In the genomic region with DNA sequence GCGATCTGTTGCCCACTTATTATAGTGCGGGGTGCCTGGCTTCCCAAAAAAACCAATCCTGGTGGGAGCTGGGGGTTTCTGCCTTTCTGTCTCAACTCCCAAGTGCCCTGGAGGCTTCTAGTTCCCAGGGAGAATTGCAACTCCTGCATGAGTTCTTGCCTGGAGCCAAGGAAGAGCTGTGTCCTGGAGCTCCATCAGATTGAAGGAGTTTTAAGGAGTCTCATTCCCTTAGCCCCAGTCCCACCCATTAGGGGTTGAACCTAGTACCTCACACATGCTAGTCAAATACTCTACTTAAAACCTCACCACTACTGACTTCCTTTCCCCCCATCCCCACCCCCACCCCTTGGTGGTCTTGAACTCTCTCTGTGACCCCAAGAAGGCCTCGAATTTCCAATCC, we compare ENCODE assay signal across 10 mouse cellular contexts. TPM values are rescaled to one million over a fixed set of nuclear protein-coding genes. Genes with fewer than 3 reads are reported as not detected.
A peak's percentile ranks its signal among the peaks of the same experiment; 100 is the strongest.
DNase-seq lines count a peak whose midpoint lies in the region; ATAC-seq and TF ChIP-seq lines count a peak whose summit lies in the region.
"Had no signal": no experiment of that assay in that cellular context is flagged by ENCODE, and none has a peak within 500 bp of the region (broad histone marks: within the 10 kb centered on the region; RNA-seq: fewer than 3 reads in every experiment).

No protein-coding gene starts in this region.

- H3K36me3 ChIP-seq in kidney, postnatal 0 days (ENCODE audit: insufficient read depth, low read length): peaks cover 2% of the 10 kb centered on the region; the same call in 1 of the 2 replicates
- H3K36me3 ChIP-seq in liver, embryonic 16.5 days (ENCODE audit: control insufficient read depth, insufficient read depth): peaks cover under 1% of the 10 kb centered on the region; the same call in 1 of the 2 replicates

- no peak overlapping the region; the same call in 1 of the 2 replicates for H3K9ac ChIP-seq in kidney, postnatal 0 days (ENCODE audit: low read depth, low read length)
- no peak overlapping the region; the same call in 1 of the 2 replicates for H3K9ac ChIP-seq in liver, embryonic 16.5 days (ENCODE audit: low read depth, low read length)

- H3K27ac ChIP-seq in kidney, postnatal 0 days: peak overlapping the region; percentile 84
- H3K27ac ChIP-seq in embryonic fibroblast, embryonic 13.5 days (ENCODE audit: insufficient read depth, low read length): peak overlapping the region; percentile 93
- peak overlapping the region; percentile 16 for H3K27ac ChIP-seq in liver, embryonic 16.5 days (ENCODE audit: low read length)

- no peaks in the 10 kb centered on the region for H3K27me3 ChIP-seq in kidney, postnatal 0 days (ENCODE audit: insufficient read depth, low read length)
- no peaks in the 10 kb centered on the region for H3K27me3 ChIP-seq in liver, embryonic 16.5 days (ENCODE audit: control insufficient read depth, insufficient read depth, low read depth, low read length)

- H3K4me2 ChIP-seq in kidney, postnatal 0 days (ENCODE audit: low read length): peak overlapping the region; percentile 75
- H3K4me2 ChIP-seq in liver, embryonic 16.5 days (ENCODE audit: low read depth, low read length): peak overlapping the region; percentile 61

- 0 out of 2 replicates have a peak, but pooled peaks cover 6% of the 10 kb centered on the region for H3K4me1 ChIP-seq in kidney, postnatal 0 days (replicated peaks; ENCODE audit: insufficient read depth, low read length)
- H3K4me1 ChIP-seq in embryonic fibroblast, embryonic 13.5 days (ENCODE audit: control insufficient read depth, insufficient read depth, low read length): peaks cover 17% of the 10 kb centered on the region
- peaks cover 10% of the 10 kb centered on the region for H3K4me1 ChIP-seq in liver, embryonic 16.5 days (ENCODE audit: control insufficient read depth, low read depth, low read length)

- TF ChIP-seq CTCF in kidney, postnatal 0 days (IDR thresholded peaks at IDR 0.05; ENCODE audit: low read depth): no peak
- no peak for TF ChIP-seq CTCF in embryonic fibroblast, embryonic 13.5 days (IDR thresholded peaks at IDR 0.05; ENCODE audit: borderline replicate concordance, insufficient read depth, low read length)

- H3K9me3 ChIP-seq in kidney, postnatal 0 days (replicated peaks; ENCODE audit: low read length): no peaks in the 10 kb centered on the region
- H3K9me3 ChIP-seq in liver, embryonic 16.5 days (replicated peaks; ENCODE audit: control insufficient read depth, low read length): no peaks in the 10 kb centered on the region

- ATAC-seq in kidney, postnatal 0 days (replicated peaks; ENCODE audit: low FRiP score, low read depth): no peak
- ATAC-seq in liver, embryonic 16.5 days (ENCODE audit: low read depth): no peak

- peak overlapping the region; percentile 56 for H3K4me3 ChIP-seq in kidney, postnatal 0 days (replicated peaks; ENCODE audit: low read depth, low read length)
- peak overlapping the region; percentile 86 for H3K4me3 ChIP-seq in embryonic fibroblast, embryonic 13.5 days (ENCODE audit: insufficient read depth, low read length)
- peak overlapping the region; percentile 60 for H3K4me3 ChIP-seq in liver, embryonic 16.5 days (ENCODE audit: low read depth, low read length)

- WGBS in kidney, postnatal 0 days: 64% methylated on average over 3 of the region's 3 CpGs
- WGBS in liver, embryonic 16.5 days (ENCODE audit: insufficient replicate concordance): 63% methylated on average over 3 of the region's 3 CpGs

- peak; percentile 58 for TF ChIP-seq POLR2A in embryonic fibroblast, embryonic 13.5 days (IDR thresholded peaks at IDR 0.05; ENCODE audit: low read depth, low read length)

- no peak for DNase-seq in kidney, postnatal 0 days (ENCODE audit: low spot score)
- DNase-seq in kidney, adult 18-20 months: no peak
- peak; percentile 41 for DNase-seq in NIH3T3 (ENCODE audit: low read depth)
- no peak for DNase-seq in adrenal gland, adult 18-20 months (ENCODE audit: low spot score in 2 of 2)
- no peak for DNase-seq in urinary bladder, postnatal 4 days (ENCODE audit: low spot score in 2 of 2)
- DNase-seq: cerebellum, adult 9-11 months had no signal

RNA-seq across cellular contexts. Expression of a gene that starts 2.8 kb away (rescaled TPM):
- 0.05 TPM in 2 replicates for polyA plus RNA-seq in kidney, postnatal 0 days (2015; fragmentation: Nextera tagmentation; extraction: Ambion mirVana)
- 0.60 and 0.89 TPM in 2 replicates for polyA plus RNA-seq in embryonic fibroblast, embryonic 13.5 days (2011; ENCODE audit: insufficient read length, low read depth, missing spikeins)
- 0.68 TPM in 1 of 2 replicates, not detected in the other for polyA plus RNA-seq in liver, embryonic 16.5 days (2015; fragmentation: Nextera tagmentation; extraction: Ambion mirVana)
- total RNA-seq in adrenal gland, adult 18-20 months (2021): 1 to 10 TPM in 1 of 2 experiments, under 1 TPM in 1; 0.36 to 1.1 TPM

RNA-seq across cellular contexts. Expression of a gene that starts 2.9 kb away (rescaled TPM):
- 73.0 and 79.8 TPM in 2 replicates for polyA plus RNA-seq in kidney, postnatal 0 days (2015; fragmentation: Nextera tagmentation; extraction: Ambion mirVana)
- 469 and 684 TPM in 2 replicates for polyA plus RNA-seq in embryonic fibroblast, embryonic 13.5 days (2011; ENCODE audit: insufficient read length, low read depth, missing spikeins)
- polyA plus RNA-seq in liver, embryonic 16.5 days (2015; fragmentation: Nextera tagmentation; extraction: Ambion mirVana): 41.4 and 55.1 TPM in 2 replicates
- total RNA-seq in adrenal gland, adult 18-20 months (2021): 10 to 100 TPM; 55.9 to 68.6 TPM

RNA-seq across cellular contexts. Expression of a gene that starts 41.0 kb away (rescaled TPM):
- 0.64 and 0.83 TPM in 2 replicates for polyA plus RNA-seq in kidney, postnatal 0 days (2015; fragmentation: Nextera tagmentation; extraction: Ambion mirVana)
- polyA plus RNA-seq in embryonic fibroblast, embryonic 13.5 days (2011; ENCODE audit: insufficient read length, low read depth, missing spikeins): 62.4 and 63.7 TPM in 2 replicates
- polyA plus RNA-seq in liver, embryonic 16.5 days (2015; fragmentation: Nextera tagmentation; extraction: Ambion mirVana): not detected in 2 replicates
- total RNA-seq in adrenal gland, adult 18-20 months (2021): 10 to 100 TPM in 1 of 2 experiments, 1 to 10 TPM in 1; 8.9 to 16.6 TPM

RNA-seq across cellular contexts. Expression of a gene that starts 42.2 kb away (rescaled TPM):
- polyA plus RNA-seq in kidney, postnatal 0 days (2015; fragmentation: Nextera tagmentation; extraction: Ambion mirVana): 0.05 TPM in 1 of 2 replicates, not detected in the other
- not detected in 2 replicates for polyA plus RNA-seq in embryonic fibroblast, embryonic 13.5 days (2011; ENCODE audit: insufficient read length, low read depth, missing spikeins)
- polyA plus RNA-seq in liver, embryonic 16.5 days (2015; fragmentation: Nextera tagmentation; extraction: Ambion mirVana): 0.46 and 0.57 TPM in 2 replicates
- under 1 TPM in 1 of 2 experiments, not detected in 1; 0.20 TPM for total RNA-seq in adrenal gland, adult 18-20 months (2021)
- total RNA-seq: gastrocnemius, adult 18-20 months; left cerebral cortex, postnatal 36 days had no signal

Comparison
In these comparisons a context has a peak if more than half of its experiments do, and no peak if none do; other contexts are left out.
1. H3K27ac ChIP-seq: peak in every context shown above with its lines; median percentile 93 in embryonic fibroblast, embryonic 13.5 days; 84 in kidney, postnatal 0 days; 16 in liver, embryonic 16.5 days.
2. RNA of a gene that starts 41.0 kb away (polyA plus RNA-seq): 62.4 to 63.7 TPM in embryonic fibroblast, embryonic 13.5 days; 0.64 to 0.83 TPM in kidney, postnatal 0 days and not detected in liver, embryonic 16.5 days; every median in the first group is over 10 times any median in the second.
3. Peak in every context shown above with its lines, with median percentiles within 50 percentile points of each other: H3K4me3 ChIP-seq.